Mouse (Mus musculus): Measurements from ENCODE around the gene Gnai2. TPM values are rescaled to one million over a fixed set of nuclear protein-coding genes. Genes with fewer than 3 reads are reported as not detected.
"Not testable (repeated sequence)": the region's sequence is repeated elsewhere in the genome, so short reads cannot be mapped to it uniquely, and the experiment has no call there.

Gnai2 gene
- polyA plus RNA-seq, 1 experiment from 2014 or later = 146 TPM

DNA sequence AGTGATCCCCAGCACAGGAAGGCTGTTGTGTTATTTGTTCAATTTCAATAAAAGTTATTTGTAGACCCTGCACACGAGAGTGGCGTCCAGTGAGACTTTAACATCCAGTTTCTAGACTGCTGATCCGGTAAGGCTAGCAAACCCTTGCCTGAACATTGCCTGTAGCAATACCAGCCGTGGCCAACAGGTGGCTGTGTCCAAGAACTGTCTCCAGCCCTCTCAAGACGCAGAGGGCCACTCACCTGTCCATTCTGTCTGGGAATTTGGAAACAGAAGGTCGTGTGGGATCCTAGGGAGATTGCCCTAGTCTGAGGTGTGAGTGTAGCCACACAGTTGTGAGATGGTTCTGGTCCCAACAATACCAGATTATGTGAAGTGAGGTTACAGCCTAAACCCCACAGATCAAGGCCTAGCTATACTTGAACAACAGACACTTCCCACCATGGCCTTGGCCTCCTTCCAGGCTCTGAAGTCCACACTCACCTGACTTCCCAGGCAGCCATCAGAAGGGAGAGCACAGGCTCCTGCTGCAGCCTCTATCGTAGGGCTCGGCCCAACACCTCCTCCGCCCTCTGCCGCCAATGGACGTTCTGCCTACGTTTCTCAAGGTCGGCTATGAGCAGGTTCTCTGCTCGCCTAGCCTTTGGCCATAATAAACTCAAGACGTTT lies 69.0 kb downstream of the Gnai2 start:
- peak; percentile 89 for DNase-seq
- 47% methylated on average over 15 of the region's 15 CpGs for WGBS (ENCODE audit: insufficient replicate concordance)
- peaks cover 63% of the 10 kb centered on the region for H3K4me1 ChIP-seq (ENCODE audit: insufficient read depth)
- peak overlapping the region; percentile 90 for H3K4me2 ChIP-seq (ENCODE audit: low read depth, low read length)
- ATAC-seq = no peak
- H3K36me3 ChIP-seq (replicated peaks; ENCODE audit: insufficient read depth, low read length) = peaks cover 24% of the 10 kb centered on the region
- H3K27ac ChIP-seq (ENCODE audit: low read depth) = peak overlapping the region; percentile 87
- no peaks in the 10 kb centered on the region for H3K27me3 ChIP-seq (ENCODE audit: insufficient read depth, low read length)
- TF ChIP-seq EP300 (IDR thresholded peaks at IDR 0.05; ENCODE audit: low read depth) (no peak), CTCF (IDR thresholded peaks at IDR 0.05; ENCODE audit: low read depth) (peak; percentile 95)
- no peak overlapping the region for H3K4me3 ChIP-seq (ENCODE audit: low read depth, low read length)
- H3K9me3 ChIP-seq (ENCODE audit: low read length) = no peaks in the 10 kb centered on the region
- H3K9ac ChIP-seq (replicated peaks) = peak overlapping the region; percentile 26; the same call in 1 of the 2 replicates

DNA sequence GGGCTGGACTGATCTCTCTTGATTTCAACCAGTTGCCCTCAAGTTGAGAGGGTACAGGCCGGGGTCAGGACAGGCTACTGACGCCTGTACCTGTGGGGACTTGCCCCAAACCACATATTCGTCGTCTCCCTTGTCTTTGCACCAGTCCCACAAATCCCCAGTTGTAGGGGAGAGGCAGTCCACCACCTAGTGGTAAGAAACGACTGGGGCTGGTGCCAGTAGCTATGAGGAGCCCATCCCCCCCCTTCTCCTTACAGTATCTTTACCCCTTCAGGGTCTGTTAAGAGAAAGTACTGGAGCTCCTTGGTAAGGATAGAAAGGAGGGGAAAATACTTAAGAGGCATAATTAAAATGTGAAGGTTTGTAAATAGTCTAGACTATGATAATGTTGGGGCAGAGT lies 69.6 kb downstream of the Gnai2 start:
- peaks cover 30% of the 10 kb centered on the region for H3K36me3 ChIP-seq (replicated peaks; ENCODE audit: insufficient read depth, low read length)
- H3K4me2 ChIP-seq (ENCODE audit: low read depth, low read length); H3K4me3 ChIP-seq (ENCODE audit: low read depth, low read length); ATAC-seq; DNase-seq; H3K27me3 ChIP-seq (ENCODE audit: insufficient read depth, low read length); H3K9me3 ChIP-seq (ENCODE audit: low read length): not testable (repeated sequence)
- peak; percentile 46 for TF ChIP-seq CTCF (IDR thresholded peaks at IDR 0.05; ENCODE audit: low read depth)
- H3K4me1 ChIP-seq (ENCODE audit: insufficient read depth) = peaks cover 57% of the 10 kb centered on the region
- H3K27ac ChIP-seq (ENCODE audit: low read depth) = peak overlapping the region; percentile 87; the same call in 1 of the 2 replicates
- WGBS (ENCODE audit: insufficient replicate concordance) = 50% methylated on average over 5 of the region's 5 CpGs
- peak overlapping the region; percentile 26; the same call in 1 of the 2 replicates for H3K9ac ChIP-seq (replicated peaks)

Other genes starting within 250 kb of the Gnai2 start
- gene Cacna2d2, start 235.8 kb downstream of the Gnai2 start, polyA plus RNA-seq (2015; fragmentation: Nextera tagmentation; extraction: Ambion mirVana) = not detected in 2 replicates
- 15.7 and 17.9 TPM in 2 replicates for gene Tmem115, start 101.4 kb downstream of the Gnai2 start, polyA plus RNA-seq (2015; fragmentation: Nextera tagmentation; extraction: Ambion mirVana)
- gene Cyb561d2, start 93.2 kb downstream of the Gnai2 start, polyA plus RNA-seq (2015; fragmentation: Nextera tagmentation; extraction: Ambion mirVana) = 18.5 and 19.6 TPM in 2 replicates
- 8.5 TPM in 2 replicates for gene Nprl2, start 93.1 kb downstream of the Gnai2 start, polyA plus RNA-seq (2015; fragmentation: Nextera tagmentation; extraction: Ambion mirVana)
- 0.59 and 0.73 TPM in 2 replicates for gene Zmynd10, start 88.1 kb downstream of the Gnai2 start, polyA plus RNA-seq (2015; fragmentation: Nextera tagmentation; extraction: Ambion mirVana)
- 12.4 and 15.1 TPM in 2 replicates for gene Rassf1, start 83.8 kb downstream of the Gnai2 start, polyA plus RNA-seq (2015; fragmentation: Nextera tagmentation; extraction: Ambion mirVana)
- gene Tusc2, start 72.1 kb downstream of the Gnai2 start, polyA plus RNA-seq (2015; fragmentation: Nextera tagmentation; extraction: Ambion mirVana) = 34.3 and 35.9 TPM in 2 replicates
- gene Hyal2, start 67.4 kb downstream of the Gnai2 start, polyA plus RNA-seq (2015; fragmentation: Nextera tagmentation; extraction: Ambion mirVana) = 53.9 and 54.5 TPM in 2 replicates
- 2.5 and 3.3 TPM in 2 replicates for gene Hyal1, start 58.4 kb downstream of the Gnai2 start, polyA plus RNA-seq (2015; fragmentation: Nextera tagmentation; extraction: Ambion mirVana)
- 10.4 and 11.6 TPM in 2 replicates for gene Naa80, start 56.5 kb downstream of the Gnai2 start, polyA plus RNA-seq (2015; fragmentation: Nextera tagmentation; extraction: Ambion mirVana)
- 0.65 and 0.86 TPM in 2 replicates for gene Hyal3, start 54.5 kb downstream of the Gnai2 start, polyA plus RNA-seq (2015; fragmentation: Nextera tagmentation; extraction: Ambion mirVana)
- 63.6 and 68.0 TPM in 2 replicates for gene Ifrd2, start 47.7 kb downstream of the Gnai2 start, polyA plus RNA-seq (2015; fragmentation: Nextera tagmentation; extraction: Ambion mirVana)
- 0.41 and 0.56 TPM in 2 replicates for gene Sema3b, start 26.1 kb downstream of the Gnai2 start, polyA plus RNA-seq (2015; fragmentation: Nextera tagmentation; extraction: Ambion mirVana)
- 147 and 174 TPM in 2 replicates for gene Slc38a3, start 34.2 kb upstream of the Gnai2 start, polyA plus RNA-seq (2015; fragmentation: Nextera tagmentation; extraction: Ambion mirVana)
- 5.8 and 6.2 TPM in 2 replicates for gene Gnat1, start 44.3 kb upstream of the Gnai2 start, polyA plus RNA-seq (2015; fragmentation: Nextera tagmentation; extraction: Ambion mirVana)
- 0.76 and 1.1 TPM in 2 replicates for gene Sema3f, start 75.1 kb upstream of the Gnai2 start, polyA plus RNA-seq (2015; fragmentation: Nextera tagmentation; extraction: Ambion mirVana)
- 37.8 and 41.7 TPM in 2 replicates for gene Rbm5, start 135.6 kb upstream of the Gnai2 start, polyA plus RNA-seq (2015; fragmentation: Nextera tagmentation; extraction: Ambion mirVana)
- 14.3 and 17.0 TPM in 2 replicates for gene Rbm6, start 237.9 kb upstream of the Gnai2 start, polyA plus RNA-seq (2015; fragmentation: Nextera tagmentation; extraction: Ambion mirVana)